Comparison of ENCODE assay signal across 10 mouse cellular contexts in genomic region chr1:14635642-14636263, GRCm38 (mm10).
DNase-seq lines count a peak whose midpoint lies in the region; ATAC-seq and TF ChIP-seq lines count a peak whose summit lies in the region.
"Had no signal": no experiment of that assay in that cellular context is flagged by ENCODE, and none has a peak within 500 bp of the region (broad histone marks: within the 10 kb centered on the region; RNA-seq: fewer than 3 reads in every experiment).

No protein-coding gene starts in this region.

- intact Hi-C loops in heart, adult 2 months (cut with DNase I): loop anchor here (2.0 kb wide), 1 partner anchor 843 kb away; no protein-coding TSS in a partner anchor
- intact Hi-C loops in heart, postnatal 25 days (cut with DNase I): loop anchor here (5.0 kb wide), 1 partner anchor 848 kb away; no protein-coding TSS in a partner anchor

- no peak for TF ChIP-seq POLR2A in heart, adult 2 months (IDR thresholded peaks at IDR 0.05; ENCODE audit: insufficient read depth, low read depth, low read length)

- no peaks in the 10 kb centered on the region for H3K79me2 ChIP-seq in heart, adult 2 months (replicated peaks; ENCODE audit: control insufficient read depth, insufficient read depth, low read length)

- no peaks in the 10 kb centered on the region for H3K27me3 ChIP-seq in heart, adult 2 months (ENCODE audit: control insufficient read depth, insufficient read depth, low read length)
- no peaks in the 10 kb centered on the region for H3K27me3 ChIP-seq in heart, embryonic 12.5 days (replicated peaks)
- H3K27me3 ChIP-seq in kidney, postnatal 0 days (ENCODE audit: insufficient read depth, low read length): no peaks in the 10 kb centered on the region
- H3K27me3 ChIP-seq: neural tube, embryonic 13.5 days had no signal

- H3K27ac ChIP-seq in heart, adult 2 months: no peak overlapping the region
- no peak overlapping the region for H3K27ac ChIP-seq in heart, embryonic 12.5 days (ENCODE audit: poor library complexity, severe bottlenecking)
- H3K27ac ChIP-seq in kidney, postnatal 0 days: no peak overlapping the region
- H3K27ac ChIP-seq: embryonic facial prominence, embryonic 13.5 days; neural tube, embryonic 13.5 days had no signal

- no peak overlapping the region for H3K4me2 ChIP-seq in heart, embryonic 12.5 days
- no peak overlapping the region for H3K4me2 ChIP-seq in kidney, postnatal 0 days (ENCODE audit: low read length)
- H3K4me2 ChIP-seq: embryonic facial prominence, embryonic 13.5 days; neural tube, embryonic 13.5 days had no signal

- no peak overlapping the region for H3K9ac ChIP-seq in heart, adult 2 months (ENCODE audit: low read depth, low read length)
- no peak overlapping the region for H3K9ac ChIP-seq in heart, embryonic 12.5 days
- H3K9ac ChIP-seq in kidney, postnatal 0 days (ENCODE audit: low read depth, low read length): no peak overlapping the region
- H3K9ac ChIP-seq: embryonic facial prominence, embryonic 13.5 days; neural tube, embryonic 13.5 days had no signal

- no peak for TF ChIP-seq EP300 in heart, adult 2 months (IDR thresholded peaks at IDR 0.05; ENCODE audit: insufficient read depth, low read depth, low read length)

- peak; percentile 38 for TF ChIP-seq CTCF in heart, adult 2 months (IDR thresholded peaks at IDR 0.05)
- peak; percentile 63 for TF ChIP-seq CTCF in kidney, postnatal 0 days (IDR thresholded peaks at IDR 0.05; ENCODE audit: low read depth)

- WGBS in heart, adult 2 months: 76% methylated on average over 5 of the region's 5 CpGs
- WGBS in heart, embryonic 12.5 days: 72% methylated on average over 5 of the region's 5 CpGs
- 20% methylated on average over 5 of the region's 5 CpGs for WGBS in kidney, postnatal 0 days

- no peak overlapping the region for H3K4me3 ChIP-seq in heart, adult 2 months
- no peak overlapping the region for H3K4me3 ChIP-seq in heart, embryonic 12.5 days
- H3K4me3 ChIP-seq in kidney, postnatal 0 days (replicated peaks; ENCODE audit: low read depth, low read length): no peak overlapping the region
- H3K4me3 ChIP-seq: embryonic facial prominence, embryonic 13.5 days; neural tube, embryonic 13.5 days had no signal

- ATAC-seq in heart, embryonic 12.5 days (ENCODE audit: insufficient number of reproducible peaks, low FRiP score): no peak
- ATAC-seq in kidney, postnatal 0 days (replicated peaks; ENCODE audit: low FRiP score, low read depth): peak; percentile 71
- 0 out of 2 replicates have a peak, but pooled peaks have one; percentile 39 for ATAC-seq in megakaryocyte progenitor cell, adult 5-6 weeks (replicated peaks; ENCODE audit: poor library complexity)

- H3K4me1 ChIP-seq in heart, adult 2 months (ENCODE audit: control insufficient read depth, insufficient read depth, low read length): no peaks in the 10 kb centered on the region
- peaks cover 5% of the 10 kb centered on the region; the same call in 1 of the 2 replicates for H3K4me1 ChIP-seq in heart, embryonic 12.5 days (replicated peaks)
- no peaks in the 10 kb centered on the region for H3K4me1 ChIP-seq in kidney, postnatal 0 days (replicated peaks; ENCODE audit: insufficient read depth, low read length)
- H3K4me1 ChIP-seq: neural tube, embryonic 13.5 days had no signal

- DNase-seq in heart, adult 2 months: no peak
- peak; percentile 3 for DNase-seq in urinary bladder, postnatal 14 days (ENCODE audit: low spot score)
- DNase-seq in urinary bladder, postnatal 10 days (ENCODE audit: low spot score): no peak
- DNase-seq in kidney, postnatal 0 days (ENCODE audit: low spot score): peak; percentile 91
- DNase-seq in spleen, postnatal 4 days (ENCODE audit: low spot score in 2 of 2): no peak
- no peak for DNase-seq in heart, postnatal 25 days (ENCODE audit: low spot score)

- H3K36me3 ChIP-seq in heart, adult 2 months (ENCODE audit: control insufficient read depth, insufficient read depth, low read length): no peaks in the 10 kb centered on the region
- no peaks in the 10 kb centered on the region for H3K36me3 ChIP-seq in heart, embryonic 12.5 days
- H3K36me3 ChIP-seq in kidney, postnatal 0 days (ENCODE audit: insufficient read depth, low read length): no peaks in the 10 kb centered on the region
- H3K36me3 ChIP-seq: embryonic facial prominence, embryonic 13.5 days; neural tube, embryonic 13.5 days had no signal

- no peaks in the 10 kb centered on the region for H3K9me3 ChIP-seq in heart, embryonic 12.5 days (replicated peaks)
- no peaks in the 10 kb centered on the region for H3K9me3 ChIP-seq in kidney, postnatal 0 days (replicated peaks; ENCODE audit: low read length)
- H3K9me3 ChIP-seq: embryonic facial prominence, embryonic 13.5 days; neural tube, embryonic 13.5 days had no signal

Comparison
In these comparisons a context has a peak if more than half of its experiments do, and no peak if none do; other contexts are left out.
1. DNase-seq: peak in urinary bladder, postnatal 14 days (single experiment) and kidney, postnatal 0 days (single experiment); none in heart, adult 2 months (0 of 2), urinary bladder, postnatal 10 days (single experiment), spleen, postnatal 4 days (0 of 2) and heart, postnatal 25 days (single experiment).